Mouse (Mus musculus) G1E (cell line): ENCODE results near the gene Gm7247. TPM values are rescaled to one million over a fixed set of nuclear protein-coding genes. Genes with fewer than 3 reads are reported as not detected.
"Not testable (repeated sequence)": the region's sequence is repeated elsewhere in the genome, so short reads cannot be mapped to it uniquely, and the experiment has no call there.

Source experiments
- ATAC-seq: 2 replicates; pipeline ENCODE4 v1.8.0; 2016; ENCODE audit warnings: mild to moderate bottlenecking; ENCODE audit not compliant: insufficient number of reproducible peaks, poor library complexity, low FRiP score, severe bottlenecking; ENCODE audit errors: extremely low read depth
- DNase-seq: peaks from one replicate; pipeline ENCODE4 v3.0.0; 2012; ENCODE audit warnings: low spot score
- H3K27me3 ChIP-seq: 2 replicates; pipeline ENCODE4 v1.6.1; 2012; ENCODE audit warnings: mild to moderate bottlenecking, low read length, inconsistent platforms; ENCODE audit not compliant: insufficient read depth
- H3K36me3 ChIP-seq: replicated peaks from 2 replicates; pipeline ENCODE3; 2012; ENCODE audit warnings: mild to moderate bottlenecking, inconsistent platforms
- H3K4me1 ChIP-seq: 2 replicates; pipeline ENCODE4 v1.6.1; 2012; ENCODE audit warnings: low read depth, low read length, inconsistent platforms, mixed read lengths; ENCODE audit not compliant: insufficient read depth
- H3K4me3 ChIP-seq: 2 replicates; pipeline ENCODE4 v1.5.1; 2012; ENCODE audit warnings: low read depth, mild to moderate bottlenecking, inconsistent platforms, low read length, moderate library complexity, mixed read lengths
- H3K9me3 ChIP-seq: replicated peaks from 2 replicates; pipeline ENCODE4 v1.6.1; 2012; ENCODE audit warnings: inconsistent platforms
- CTCF ChIP-seq: IDR thresholded peaks from 2 replicates; pipeline ENCODE4 v1.5.1; 2012; ENCODE audit warnings: low read depth, low read length, inconsistent platforms, mixed read lengths
- GATA1 ChIP-seq: IDR thresholded peaks from 2 replicates; pipeline ENCODE4 v1.6.1; 2012; ENCODE audit warnings: borderline replicate concordance, low read length, inconsistent platforms, mixed read lengths
- GATA2 ChIP-seq: IDR thresholded peaks from 2 replicates; pipeline ENCODE4 v1.6.1; 2012; ENCODE audit warnings: low read depth, low read length, inconsistent platforms, borderline replicate concordance
- POLR2AphosphoS5 ChIP-seq: IDR thresholded peaks from 2 replicates; pipeline ENCODE4 v1.6.1; 2012; ENCODE audit warnings: low read depth, low read length, inconsistent platforms; ENCODE audit not compliant: insufficient replicate concordance
- TAL1 ChIP-seq: conservative IDR thresholded peaks from 2 replicates; pipeline ENCODE4 v1.6.1; 2012; ENCODE audit warnings: low read depth, low read length, inconsistent platforms, mixed read lengths
- polyA plus RNA-seq: library from polyadenylated mRNA; stranded (reverse); fragments of >175 nt; gene quantifications from 2 replicates; pipeline ENCODE4 v1.2.3, GENCODE M21; 2012
- total RNA-seq, 2 experiments: library from RNA; stranded (forward) in 1 of 2; stranded (reverse) in 1 of 2; fragments of 200-1000 nt in 1 of 2; fragments of >200 nt in 1 of 2; fragmentation: Nextera tagmentation in 1 of 2; gene quantifications; 2 replicates each; pipeline ENCODE4 v1.2.3; 2014 to 2017

The Gm7247 gene
- total and polyA plus RNA-seq, 3 experiments = not detected

- DNase-seq = no peak
- Histone ChIP-seq H3K36me3 (no peaks in the 10 kb centered on the region), H3K9me3 (peaks cover 7% of the 10 kb centered on the region), H3K4me3 (no peak overlapping the region), H3K4me1 (no peaks in the 10 kb centered on the region), H3K27me3 (no peaks in the 10 kb centered on the region)
- no peak for ATAC-seq
- no peak for TF ChIP-seq GATA2
- no peak for TF ChIP-seq TAL1
- no peak for TF ChIP-seq POLR2AphosphoS5
- no peak for TF ChIP-seq GATA1
- TF ChIP-seq CTCF = no peak
These were observed 24.2 kb downstream of the Gm7247 start for GRCm38 (mm10) chr14:51385741-51386140.

GRCm38 (mm10) chr14:51387768-51388167 lies 26.2 kb downstream of the Gm7247 start:
- ATAC-seq (no peak), DNase-seq (no peak)
- peaks cover 7% of the 10 kb centered on the region for H3K9me3 ChIP-seq
- H3K4me1 ChIP-seq = no peaks in the 10 kb centered on the region
- no peaks in the 10 kb centered on the region for H3K36me3 ChIP-seq
- no peak overlapping the region for H3K4me3 ChIP-seq
- TF ChIP-seq CTCF (no peak), TAL1 (no peak), GATA1 (no peak), GATA2 (no peak), POLR2AphosphoS5 (no peak)
- no peaks in the 10 kb centered on the region for H3K27me3 ChIP-seq

- Histone ChIP-seq H3K36me3 (no peaks in the 10 kb centered on the region), H3K4me3 (no peak overlapping the region), H3K4me1 (no peaks in the 10 kb centered on the region), H3K27me3 (no peaks in the 10 kb centered on the region), H3K9me3 (peaks cover 7% of the 10 kb centered on the region)
- ATAC-seq (no peak), DNase-seq (no peak)
- TF ChIP-seq POLR2AphosphoS5 (no peak), CTCF (no peak), GATA1 (no peak), TAL1 (no peak), GATA2 (no peak)
These were observed 26.7 kb downstream of the Gm7247 start for GRCm38 (mm10) chr14:51388222-51388621.

DNA sequence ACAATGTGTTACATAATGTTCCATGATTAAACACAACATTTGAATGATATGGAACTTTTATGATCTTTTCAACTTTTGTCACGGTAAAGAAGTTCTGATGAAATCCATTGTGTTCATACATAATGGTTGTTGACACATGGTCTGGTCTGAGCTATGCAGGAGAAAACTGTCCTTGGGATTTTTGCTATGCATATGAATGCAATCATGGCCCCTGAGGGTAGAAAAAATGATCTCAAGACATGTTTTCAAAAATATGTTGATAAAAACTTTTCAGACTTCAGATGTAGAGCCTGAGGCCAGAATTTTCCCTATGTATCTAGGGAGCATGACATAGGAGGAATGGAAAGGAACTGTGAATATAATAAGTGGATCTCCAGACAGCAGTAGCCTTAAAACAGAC lies 49.0 kb downstream of the Gm7247 start, which contains the start of gene Vmn2r88:
Gene Vmn2r88, plus strand, starts transcription at position 301 of the 400 bp plus-strand sequence.
- H3K36me3 ChIP-seq = no peaks in the 10 kb centered on the region
- ATAC-seq (no peak), DNase-seq (no peak)
- H3K4me3 ChIP-seq = no peak within 1 kb of the TSS
- H3K9me3 ChIP-seq = no peaks in the 10 kb centered on the region
- TF ChIP-seq GATA2 = no peak
- TF ChIP-seq TAL1 = no peak
- TF ChIP-seq GATA1 = no peak
- TF ChIP-seq CTCF = no peak
- no peak for TF ChIP-seq POLR2AphosphoS5
- H3K4me1 ChIP-seq = no peaks in the 10 kb centered on the region
- no peaks in the 10 kb centered on the region for H3K27me3 ChIP-seq

GRCm38 (mm10) chr14:51423885-51424284 lies 62.3 kb downstream of the Gm7247 start:
- no peaks in the 10 kb centered on the region for H3K4me1 ChIP-seq
- ATAC-seq = no peak
- H3K9me3 ChIP-seq = no peaks in the 10 kb centered on the region
- TF ChIP-seq CTCF (no peak), TAL1 (no peak), POLR2AphosphoS5 (no peak), GATA1 (no peak), GATA2 (no peak)
- H3K4me3 ChIP-seq = no peak overlapping the region
- no peaks in the 10 kb centered on the region for H3K36me3 ChIP-seq
- H3K27me3 ChIP-seq = no peaks in the 10 kb centered on the region
- DNase-seq = no peak

- not testable (repeated sequence) for H3K4me1 ChIP-seq, ATAC-seq, H3K4me3 ChIP-seq, H3K27me3 ChIP-seq, H3K9me3 ChIP-seq, DNase-seq, H3K36me3 ChIP-seq
These were observed 68.6 kb downstream of the Gm7247 start for GRCm38 (mm10) chr14:51430138-51430537.

DNA sequence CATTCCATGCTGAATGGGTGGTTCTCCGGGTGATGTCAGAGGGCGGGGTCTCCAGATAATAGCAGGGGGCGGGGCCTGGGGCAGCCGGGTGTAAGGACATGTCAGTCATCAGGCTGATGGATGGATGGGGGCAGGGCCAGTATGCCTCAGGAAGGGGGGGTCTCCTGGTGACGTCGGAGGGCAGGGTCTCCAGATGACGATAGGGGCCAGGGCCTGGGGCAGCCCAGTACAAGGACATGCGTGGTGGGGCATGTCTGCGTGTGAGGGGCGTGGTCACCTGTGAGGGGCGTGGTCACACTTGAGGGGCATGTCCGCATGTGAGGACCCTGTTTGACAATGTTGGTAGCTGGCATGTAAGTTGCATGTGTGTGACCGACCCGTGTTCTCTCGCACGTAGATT lies 73.0 kb downstream of the Gm7247 start:
- no peak for DNase-seq
- TF ChIP-seq TAL1 = no peak
- no peak for TF ChIP-seq CTCF
- TF ChIP-seq POLR2AphosphoS5 = no peak
- no peak for TF ChIP-seq GATA1
- TF ChIP-seq GATA2 = no peak
- peak overlapping the region; percentile 51; the same call in 1 of the 2 replicates for H3K4me3 ChIP-seq

More for the DNA sequence above, 73.0 kb downstream of the Gm7247 start:
- H3K36me3 ChIP-seq = no peaks in the 10 kb centered on the region
- peaks cover 22% of the 10 kb centered on the region for H3K9me3 ChIP-seq
- ATAC-seq = no peak
- H3K27me3 ChIP-seq = no peaks in the 10 kb centered on the region
- no peaks in the 10 kb centered on the region for H3K4me1 ChIP-seq
